Mouse (Mus musculus): ENCODE data around the gene Gad1. TPM values are rescaled to one million over a fixed set of nuclear protein-coding genes. Genes with fewer than 3 reads are reported as not detected.

Gene Gad1
- not detected in 2 replicates for polyA plus RNA-seq (2012; rRNA removed)

GRCm38 (mm10) chr2:70552772-70553171 is at the start of gene Gad1:
Gene Gad1, plus strand, starts transcription at chr2:70553072.

GRCm38 (mm10) chr2:70508496-70508895 is 44.4 kb upstream of the Gad1 start, which contains the start of gene Erich2:
Gene Erich2, plus strand, starts transcription at chr2:70508819.

Other genes starting within 250 kb of the Gad1 start
- gene Sp5, start 78.1 kb upstream of the Gad1 start, polyA plus RNA-seq (2012; rRNA removed), result 4.8 and 8.8 TPM in 2 replicates
- 0.19 and 0.24 TPM in 2 replicates for gene Erich2, start 44.3 kb upstream of the Gad1 start, polyA plus RNA-seq (2012; rRNA removed)
- 90.0 and 99.1 TPM in 2 replicates for gene Gorasp2, start 108.5 kb downstream of the Gad1 start, polyA plus RNA-seq (2012; rRNA removed)
- 0.45 and 1.5 TPM in 2 replicates for gene Gm26558, start 109.0 kb downstream of the Gad1 start, polyA plus RNA-seq (2012; rRNA removed)

Measured in stomach, adult 2 months (tissue).